Mouse (Mus musculus) liver, postnatal 0 days (tissue): Measurements from ENCODE around the gene Cxcl12.

Experiments
- CTCF ChIP-seq: sonication (generic); IDR thresholded peaks from 2 replicates; pipeline ENCODE4 v1.5.1; 2016; ENCODE audit warnings: antibody characterized with exemption, low read depth
- EP300 ChIP-seq: IDR thresholded peaks from 2 replicates; pipeline ENCODE4 v1.6.1; 2016; ENCODE audit warnings: antibody characterized with exemption, low read depth, mild to moderate bottlenecking

DNA sequence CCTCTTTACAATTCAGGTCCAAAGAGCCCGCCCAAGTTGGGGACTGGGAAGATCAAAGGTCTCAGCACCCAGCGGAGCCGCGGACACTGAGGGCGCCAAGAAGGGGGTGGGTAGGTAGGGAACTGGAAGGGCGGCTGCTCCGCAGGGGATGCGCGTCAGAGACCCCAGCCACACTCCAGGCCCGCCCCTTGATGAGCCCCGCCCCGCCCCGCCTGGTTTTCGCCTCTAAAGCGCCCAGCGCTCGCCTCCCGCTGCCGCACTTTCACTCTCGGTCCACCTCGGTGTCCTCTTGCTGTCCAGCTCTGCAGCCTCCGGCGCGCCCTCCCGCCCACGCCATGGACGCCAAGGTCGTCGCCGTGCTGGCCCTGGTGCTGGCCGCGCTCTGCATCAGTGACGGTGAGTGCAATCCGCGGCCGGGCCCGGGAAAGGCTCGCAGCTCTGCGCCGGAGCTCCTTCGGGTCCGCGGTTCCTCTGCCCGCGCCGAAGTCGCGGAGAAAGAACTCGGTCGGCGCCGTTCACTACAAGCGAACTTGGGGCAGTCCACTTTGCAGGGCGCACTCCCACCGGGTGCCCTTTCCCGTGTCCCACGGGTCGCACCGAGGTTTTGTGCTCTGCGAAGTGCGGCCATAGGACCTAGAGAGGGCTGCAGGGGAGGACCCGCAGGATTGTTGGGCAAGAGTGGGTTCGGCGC, at the start of gene Cxcl12:
- no peak for TF ChIP-seq EP300
- TF ChIP-seq CTCF = no peak
